Mouse (Mus musculus) natural killer cell, adult 2 months (primary cell): ENCODE results near the gene Vegfc.

Experiments
- DNase-seq, 2 experiments: peaks; one replicate each; pipeline ENCODE4 v3.0.0; 2022; ENCODE audit warnings: low spot score in 2 of 2

The Vegfc gene

DNA sequence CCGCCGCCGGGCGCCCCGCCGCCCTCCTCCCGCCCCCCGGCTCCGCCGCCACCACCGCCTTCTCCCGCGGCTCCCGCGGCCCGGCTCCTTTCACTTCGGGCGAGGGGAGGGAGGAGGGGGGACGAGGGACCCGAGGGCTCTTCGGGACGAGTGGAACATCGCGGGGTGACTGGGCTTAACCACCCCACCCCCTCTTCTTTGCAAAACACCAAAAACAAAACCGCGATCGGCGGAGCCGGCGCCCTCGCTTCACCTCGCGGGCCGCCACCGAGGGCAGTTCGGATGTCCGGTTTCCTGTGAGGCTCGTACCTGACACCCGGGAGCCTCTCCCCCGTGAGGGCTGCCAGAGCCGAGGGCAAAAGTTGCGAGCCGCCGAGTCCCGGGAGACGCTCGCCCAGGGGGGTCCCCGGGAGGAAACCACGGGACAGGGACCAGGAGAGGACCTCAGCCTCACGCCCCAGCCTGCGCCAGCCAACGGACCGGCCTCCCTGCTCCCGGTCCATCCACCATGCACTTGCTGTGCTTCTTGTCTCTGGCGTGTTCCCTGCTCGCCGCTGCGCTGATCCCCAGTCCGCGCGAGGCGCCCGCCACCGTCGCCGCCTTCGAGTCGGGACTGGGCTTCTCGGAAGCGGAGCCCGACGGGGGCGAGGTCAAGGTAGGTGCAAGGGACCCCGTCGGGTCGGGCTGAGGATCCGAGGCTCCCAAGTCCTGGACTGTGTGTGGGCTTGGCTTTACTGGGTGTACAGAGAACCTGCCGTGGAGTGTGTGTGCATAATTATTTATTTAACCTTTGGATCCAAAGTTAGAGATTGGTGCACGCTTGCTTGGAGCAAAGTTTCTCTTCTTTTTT, at the start of gene Vegfc:
Gene Vegfc (plus strand): TSS at position 336 of the 850 bp plus-strand sequence.
- peak; percentile 33 to 46 for DNase-seq

DNA sequence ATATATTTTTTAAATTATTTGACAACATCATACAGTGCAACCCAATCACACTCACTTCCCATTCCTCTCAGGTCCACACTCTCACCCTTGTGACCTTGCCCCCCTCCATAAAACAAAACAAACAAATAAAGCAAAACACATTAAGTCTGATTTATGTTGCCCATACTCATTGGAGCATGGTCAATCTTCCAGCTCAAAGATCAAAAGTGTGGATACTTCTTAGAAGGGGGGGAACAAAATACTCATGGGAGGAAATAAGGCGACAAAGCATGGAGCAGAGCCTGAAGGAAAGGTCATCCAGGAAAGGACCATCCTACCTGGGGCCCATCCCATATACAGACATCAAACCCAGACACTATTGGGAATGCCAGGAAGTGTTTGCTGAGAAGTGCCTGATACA, 42.8 kb upstream of the Vegfc start:
- DNase-seq = no peak

DNA sequence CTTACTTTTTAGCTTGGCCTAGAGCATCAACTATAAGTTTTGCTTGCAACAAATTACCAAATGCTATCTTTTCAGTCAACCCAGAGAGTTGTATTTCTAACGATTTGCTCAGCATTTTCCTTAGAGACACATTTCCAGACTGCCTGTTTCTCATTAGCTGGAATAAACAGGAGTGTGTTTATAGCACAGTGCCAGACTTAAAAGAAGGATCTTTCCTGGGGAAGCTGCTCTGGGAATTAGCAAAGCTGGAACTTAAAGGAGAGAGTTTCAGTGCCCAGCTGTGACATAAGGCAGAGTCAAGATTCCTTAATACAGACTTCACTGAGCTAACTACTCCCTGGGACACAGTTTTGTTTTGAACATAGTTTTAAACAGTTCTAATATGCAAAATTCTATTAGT, 34.8 kb upstream of the Vegfc start:
- DNase-seq = no peak

DNA sequence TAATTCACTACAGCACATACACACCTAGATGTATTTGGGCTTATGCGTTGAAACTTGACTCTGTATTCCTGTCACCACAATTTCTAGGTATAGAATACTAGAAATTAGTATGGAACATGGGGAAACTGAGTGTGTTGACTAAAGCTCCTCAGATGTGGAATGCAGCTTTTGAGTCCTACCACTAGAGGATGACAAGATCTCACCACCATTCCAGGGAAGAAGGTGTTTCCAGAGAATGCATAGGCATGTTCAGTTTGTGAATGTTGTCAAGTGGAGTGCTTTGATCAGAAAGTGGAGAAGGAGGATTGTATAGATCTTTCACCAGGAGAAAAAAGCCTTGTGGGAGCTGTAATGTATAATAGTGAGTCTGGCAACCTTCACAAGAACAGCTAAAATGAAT, 33.9 kb upstream of the Vegfc start:
- DNase-seq = no peak

DNA sequence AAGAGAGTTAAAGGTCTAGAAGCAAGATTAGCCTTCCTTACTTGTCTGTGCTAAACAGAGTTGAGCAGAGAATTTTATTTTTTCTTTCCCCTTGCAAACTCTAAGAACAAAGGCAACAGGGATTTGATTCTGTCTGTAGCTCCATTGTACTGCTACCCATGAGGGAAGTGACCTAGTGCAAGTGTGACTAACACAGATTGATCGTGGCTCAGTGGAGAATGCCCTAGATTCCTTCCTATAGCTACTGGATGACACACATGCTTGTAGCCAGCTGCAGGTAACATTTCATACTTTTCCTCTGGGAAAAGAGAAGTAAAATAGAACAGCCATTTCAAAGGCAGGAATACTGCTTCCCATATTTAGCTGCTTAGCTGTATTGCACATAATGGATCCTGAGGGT, 24.2 kb upstream of the Vegfc start:
- no peak for DNase-seq

DNA sequence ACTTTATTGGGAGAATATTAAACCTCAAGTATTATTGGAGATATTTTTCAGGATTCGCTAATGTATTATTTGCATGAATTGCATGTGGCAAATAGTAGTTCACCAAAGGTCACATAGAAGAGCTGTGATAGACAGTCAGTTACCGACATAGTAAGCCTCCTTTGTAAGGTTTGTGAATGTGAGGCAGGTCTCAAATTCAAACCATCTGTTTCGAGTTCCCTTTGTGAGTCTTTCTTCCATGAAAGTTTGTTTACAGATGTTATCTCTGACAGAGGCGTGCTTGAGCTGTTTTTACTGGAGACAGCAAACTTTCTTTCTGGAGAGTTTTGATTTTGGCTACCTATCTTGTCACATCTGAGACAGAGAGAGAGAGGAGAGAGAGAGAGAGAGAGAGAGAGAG, 11.9 kb upstream of the Vegfc start:
- DNase-seq = no peak

DNA sequence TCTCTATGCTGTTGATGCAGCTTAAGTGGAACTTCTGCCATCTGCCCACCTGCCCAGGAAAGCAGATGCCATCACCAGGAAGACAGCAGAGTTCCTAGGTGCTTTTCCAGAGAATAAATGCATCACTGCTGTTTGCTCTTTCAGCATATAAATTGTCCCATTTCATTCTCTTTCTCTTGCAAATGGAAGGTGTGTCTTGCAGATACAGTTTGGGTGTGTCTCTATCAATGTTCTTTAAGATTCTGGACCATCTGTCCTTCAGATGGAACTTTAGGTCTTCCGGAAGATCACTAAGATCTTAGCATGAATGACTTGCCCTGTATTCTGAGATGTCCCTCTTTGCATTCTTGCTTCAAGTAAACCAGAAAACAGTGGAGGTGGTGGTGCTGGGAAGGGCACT, 1.1 kb upstream of the Vegfc start:
- no peak for DNase-seq

DNA sequence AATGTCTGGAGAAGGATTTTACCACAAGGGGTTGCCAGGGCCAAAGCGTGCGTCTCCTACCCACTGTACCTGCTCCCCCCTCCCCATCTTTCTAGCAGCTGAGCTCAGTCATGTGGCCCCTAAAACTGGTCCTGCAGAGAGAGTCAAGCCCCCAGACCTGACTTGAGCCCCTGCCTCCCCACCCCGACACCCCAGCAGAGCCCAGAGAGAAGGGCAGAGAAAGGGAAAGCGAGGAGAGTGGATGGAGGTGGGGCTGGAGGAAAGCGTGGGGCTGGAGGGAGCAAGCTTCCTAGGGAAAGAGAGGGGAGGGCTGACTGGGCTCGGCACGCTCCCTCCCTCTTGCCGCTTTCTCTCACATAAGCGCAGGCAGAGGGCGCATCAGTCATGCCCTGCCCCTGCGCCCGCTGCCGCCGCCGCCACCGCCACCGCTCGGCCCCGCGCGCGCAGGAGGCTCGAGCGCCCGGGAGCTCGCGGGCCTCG, 575 bp upstream of the Vegfc start:
- DNase-seq = peak; percentile 5 to 9

DNA sequence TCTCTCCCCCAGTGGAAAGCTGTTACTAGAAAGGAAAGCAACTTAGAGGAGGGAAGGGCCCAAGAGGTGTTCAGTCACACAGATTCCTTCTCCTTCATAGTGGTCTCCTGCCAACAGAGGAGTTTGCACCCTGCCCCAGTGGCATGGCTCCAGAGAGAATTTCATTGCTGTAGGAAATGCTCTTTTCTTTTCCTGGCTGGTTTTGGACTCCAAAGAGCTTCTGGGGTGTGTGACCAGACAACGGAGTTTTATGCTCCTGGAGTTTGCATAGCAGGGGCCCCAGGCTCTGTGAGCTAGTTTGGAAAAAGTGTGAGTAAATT, 675 bp downstream of the Vegfc start:
- no peak for DNase-seq

DNA sequence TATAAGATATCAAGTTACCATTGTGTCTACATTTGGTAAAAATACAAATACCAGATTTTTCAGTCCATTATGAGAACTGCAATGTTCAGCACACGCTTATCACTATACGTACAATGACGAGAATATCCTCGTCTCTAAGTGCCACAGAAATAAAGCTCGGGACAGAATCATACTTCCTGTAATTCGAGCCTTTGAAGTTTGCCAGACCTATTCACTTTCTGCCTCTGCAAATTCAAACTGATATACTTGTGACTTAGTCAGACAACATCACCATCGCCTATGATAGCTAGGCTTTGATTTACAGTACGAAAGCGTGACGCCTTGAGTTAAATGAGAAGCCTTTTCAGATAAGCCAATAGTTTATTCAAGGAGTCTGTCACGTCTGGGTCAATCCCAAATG, 1.6 kb downstream of the Vegfc start:
- DNase-seq = no peak

DNA sequence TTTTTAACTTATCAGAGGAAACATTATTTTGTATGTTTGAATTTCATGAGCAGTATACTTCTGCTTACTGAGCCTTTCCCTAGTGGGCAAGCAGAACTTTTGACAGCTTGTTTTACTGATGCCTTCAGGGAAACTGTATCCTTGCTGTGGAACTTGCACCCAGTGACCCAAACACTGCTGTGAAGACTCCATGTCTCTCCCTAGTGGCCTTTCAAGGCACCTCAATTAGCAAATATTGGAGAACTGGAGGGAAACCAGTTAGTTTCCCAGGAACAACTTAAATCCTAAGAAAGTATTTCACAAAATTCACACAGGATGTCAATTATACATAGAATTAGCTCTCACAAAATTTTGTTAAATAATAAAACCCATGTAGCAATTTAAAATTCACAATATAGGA, 2.2 kb downstream of the Vegfc start:
- no peak for DNase-seq

DNA sequence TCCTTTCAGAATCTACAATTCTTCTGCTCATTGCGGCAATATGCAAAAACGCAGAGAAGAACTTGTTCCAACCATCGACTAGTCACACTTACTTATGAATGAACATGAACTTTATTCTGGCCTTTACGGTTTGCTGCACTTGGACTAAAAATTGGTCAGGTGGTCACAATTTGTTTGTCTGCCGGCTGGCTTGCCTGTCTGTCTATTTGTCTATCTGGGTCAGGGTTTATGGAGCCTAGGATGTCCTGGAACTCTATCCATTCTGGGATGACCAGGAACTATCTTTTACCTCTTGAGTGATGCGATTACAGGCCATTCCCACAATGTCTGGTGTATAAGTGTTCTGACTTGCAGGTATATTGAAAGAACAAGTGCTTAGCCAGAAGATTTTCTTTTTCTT, 8.5 kb downstream of the Vegfc start:
- no peak for DNase-seq

DNA sequence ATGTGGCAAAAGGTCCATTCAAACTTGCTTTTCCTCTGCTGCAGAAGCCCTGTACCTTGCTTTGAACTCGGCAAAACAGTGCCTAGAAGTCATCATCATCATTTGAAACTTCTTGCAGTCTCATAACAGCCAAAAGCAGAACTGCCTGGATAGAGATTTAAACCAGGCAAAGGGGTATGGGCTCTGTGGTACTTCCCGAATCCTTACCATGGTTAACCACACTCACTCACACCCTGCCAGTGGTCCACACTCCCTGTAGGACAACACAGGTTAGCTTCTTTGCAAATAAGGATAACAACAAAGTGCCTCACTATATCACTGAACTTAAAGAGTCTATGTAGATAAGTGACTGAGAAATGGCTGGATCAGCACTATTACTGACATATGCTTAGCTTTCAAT, 9.7 kb downstream of the Vegfc start:
- no peak for DNase-seq

DNA sequence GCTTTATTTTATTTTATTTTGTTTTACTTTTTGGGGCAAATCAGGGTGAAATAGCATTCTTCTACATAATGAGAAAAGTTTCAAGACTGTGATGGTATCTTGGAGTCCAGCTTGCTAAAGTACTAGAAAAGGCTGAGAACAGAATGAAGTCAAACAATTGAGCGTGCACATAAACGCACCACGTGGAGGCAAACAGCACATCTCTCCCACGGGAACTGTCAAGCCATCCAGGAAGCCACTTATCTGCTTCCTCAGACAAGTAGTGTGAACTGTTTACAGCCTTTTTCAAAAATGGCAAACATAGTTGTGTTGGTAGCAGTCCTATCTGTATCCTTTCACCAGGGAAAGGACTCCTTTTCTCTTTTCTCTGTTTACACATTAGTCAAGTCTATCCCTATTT, 11.8 kb downstream of the Vegfc start:
- DNase-seq = no peak

DNA sequence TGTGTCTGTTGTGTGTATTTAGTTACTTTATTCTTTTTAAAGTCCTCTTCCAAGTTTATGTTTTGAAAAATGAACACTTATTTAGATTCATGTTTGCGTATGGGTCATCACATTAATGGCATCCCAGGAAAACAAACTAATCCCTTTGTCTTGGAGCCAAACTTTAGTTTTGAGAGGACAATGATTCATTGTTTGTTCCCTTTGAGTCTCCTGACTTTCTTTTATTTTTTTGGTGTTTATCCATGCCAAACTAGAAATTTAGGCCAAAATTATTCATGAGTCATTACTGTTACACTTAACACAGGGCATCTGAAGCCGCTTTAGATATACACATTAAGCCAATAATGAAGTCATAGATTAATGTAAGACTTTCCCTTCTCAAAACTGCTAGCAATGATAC, 12.5 kb downstream of the Vegfc start:
- DNase-seq = no peak

DNA sequence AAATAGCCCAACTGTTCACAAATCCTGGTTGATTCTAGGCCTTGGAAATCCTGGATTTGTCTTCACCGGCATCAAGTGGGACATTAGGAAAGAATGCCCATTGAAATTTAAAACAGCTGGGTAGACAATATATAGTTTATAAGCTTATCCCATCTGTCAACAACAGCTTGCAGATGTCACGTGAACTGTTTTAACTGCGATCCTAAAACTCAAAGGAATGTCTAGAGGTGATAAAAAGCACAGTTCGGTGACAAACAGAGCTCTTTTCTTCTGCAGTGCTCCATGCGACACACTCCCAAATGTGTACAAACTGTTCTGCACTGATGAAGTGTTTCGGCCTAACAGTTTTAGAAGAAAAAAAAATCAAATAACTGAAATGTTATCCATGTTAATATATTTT, 22.7 kb downstream of the Vegfc start:
- DNase-seq = no peak

DNA sequence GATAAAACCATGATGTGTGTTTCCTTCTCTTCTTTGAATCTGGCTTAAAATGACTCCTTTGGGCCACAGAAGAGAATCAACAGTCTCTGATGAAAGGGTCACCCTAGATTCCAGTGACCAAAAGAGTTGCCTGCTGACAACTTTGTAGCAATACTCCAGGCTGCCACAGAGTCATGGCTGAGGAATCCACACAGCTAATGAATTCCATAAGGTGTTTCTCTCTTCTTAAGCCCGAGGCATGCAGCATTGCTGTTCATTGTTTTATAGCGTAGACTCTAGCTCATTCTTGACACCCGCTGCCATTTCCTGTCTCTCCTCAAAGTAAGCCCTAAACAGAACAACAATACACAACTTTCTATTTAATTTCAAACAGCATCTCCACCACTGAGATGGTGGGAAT, 37.2 kb downstream of the Vegfc start:
- DNase-seq = no peak

DNA sequence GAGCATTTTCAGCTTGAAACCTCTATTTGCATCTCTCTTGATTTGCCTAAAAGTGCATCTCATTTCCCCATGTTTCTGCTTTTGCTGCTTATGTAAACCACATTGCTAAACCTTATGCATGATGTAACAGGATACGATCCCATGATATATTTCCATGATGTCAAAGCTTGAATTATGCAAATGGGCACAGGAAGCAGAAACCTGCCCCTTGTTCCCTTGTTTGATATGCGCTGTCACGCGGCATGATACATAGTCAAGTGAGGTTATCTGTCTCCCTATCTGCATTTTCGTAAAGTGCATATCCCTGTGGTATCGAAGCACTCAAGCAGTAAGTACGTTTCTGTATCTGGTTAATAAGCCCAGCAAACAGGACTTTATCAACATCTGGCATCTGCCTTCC, 42.7 kb downstream of the Vegfc start:
- no peak for DNase-seq

DNA sequence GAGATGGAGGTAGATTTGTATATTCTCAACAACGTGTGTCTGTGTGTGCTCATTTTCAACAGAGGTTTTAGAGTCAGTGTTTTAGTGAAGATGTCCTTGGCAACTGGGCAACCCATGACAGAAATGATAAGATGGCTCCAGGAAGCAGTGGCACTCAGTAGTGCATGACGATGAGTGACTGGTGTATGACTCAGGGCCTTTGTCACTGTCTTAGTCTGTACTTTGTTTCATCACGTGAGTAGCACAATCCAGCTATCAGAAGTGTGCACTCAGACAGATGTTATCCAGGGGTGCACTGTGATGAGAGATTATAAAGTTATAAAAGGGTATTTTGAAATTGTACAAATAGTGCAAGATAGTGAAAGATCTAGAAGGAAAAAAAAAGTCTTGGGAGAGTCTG, 44.5 kb downstream of the Vegfc start:
- no peak for DNase-seq

DNA sequence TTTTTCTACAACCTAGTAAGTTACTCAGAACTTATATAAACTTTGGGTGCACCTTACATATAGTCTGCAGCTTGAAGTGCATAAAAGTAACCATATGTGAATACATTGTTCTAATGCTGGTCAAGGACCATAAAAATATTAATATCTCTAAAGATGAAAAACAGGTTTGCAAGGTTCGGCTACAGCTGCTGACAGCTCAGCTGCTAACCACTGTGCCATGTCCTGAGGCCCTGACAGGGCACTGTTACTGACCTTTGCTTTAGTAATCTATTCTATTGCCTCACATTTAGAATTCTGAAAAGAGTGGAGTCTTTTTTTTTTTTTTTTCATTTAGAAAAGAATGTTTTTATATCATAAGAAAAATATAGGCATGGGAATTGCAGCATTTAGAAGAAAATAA, 44.9 kb downstream of the Vegfc start:
- no peak for DNase-seq

DNA sequence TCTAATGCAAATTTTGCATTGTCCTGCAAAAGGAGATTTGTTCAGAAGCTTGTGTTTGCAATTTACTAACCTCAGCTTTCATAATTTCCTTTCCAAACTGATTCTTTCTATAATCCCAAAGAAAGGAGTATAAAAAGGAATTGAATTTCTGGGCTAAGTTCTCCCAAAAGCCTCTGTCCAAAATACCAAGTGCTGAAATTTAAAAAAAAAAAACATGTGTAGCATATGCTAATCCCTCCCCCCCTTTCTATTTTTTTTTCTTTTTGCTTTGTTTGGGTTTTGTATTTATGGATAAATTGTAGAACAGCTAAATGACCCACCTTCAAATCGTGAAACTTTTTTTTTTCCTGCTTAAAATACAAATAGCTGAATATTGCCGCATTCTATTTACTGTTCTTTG, 53.2 kb downstream of the Vegfc start:
- no peak for DNase-seq

DNA sequence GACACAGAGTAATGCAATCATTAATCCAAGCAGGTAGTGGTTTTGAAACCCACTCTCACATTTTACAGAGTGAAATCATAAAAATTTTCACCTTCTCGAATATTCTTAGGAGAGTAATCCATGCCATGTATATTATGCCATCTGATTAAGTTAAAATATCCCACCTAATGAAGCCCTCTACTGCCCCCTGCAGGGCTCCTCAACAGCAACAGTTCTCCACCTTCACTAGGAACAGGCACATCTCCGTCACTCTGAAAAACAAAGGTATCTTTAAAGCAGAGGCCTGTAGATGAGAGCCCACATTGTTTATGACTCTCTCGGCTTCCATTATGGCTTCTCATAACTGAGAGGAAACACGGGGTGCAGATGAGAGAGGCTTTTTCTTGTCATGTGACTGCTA, 75.8 kb downstream of the Vegfc start:
- peak; percentile 4 to 24 for DNase-seq

DNA sequence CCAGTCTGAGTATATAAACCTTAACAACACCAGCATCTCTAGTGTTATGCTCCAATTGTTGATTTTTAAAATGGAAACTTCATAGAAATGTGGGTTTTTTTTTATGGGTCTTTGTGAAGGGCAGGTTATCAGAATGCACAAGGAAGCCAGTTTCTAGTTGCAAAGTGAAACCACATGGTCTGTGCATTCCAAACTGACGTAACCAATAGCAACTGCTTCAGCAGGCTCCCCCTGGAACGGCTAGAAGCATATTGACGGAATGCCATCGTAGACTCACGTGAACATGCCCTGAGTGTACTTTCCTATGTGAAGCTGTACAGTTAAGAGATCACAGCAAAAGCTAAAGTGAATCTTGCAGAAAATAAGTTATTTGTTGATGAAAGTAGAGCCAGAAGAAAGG, 86.1 kb downstream of the Vegfc start:
- DNase-seq = peak in 1 of 2 experiments; percentile 1

DNA sequence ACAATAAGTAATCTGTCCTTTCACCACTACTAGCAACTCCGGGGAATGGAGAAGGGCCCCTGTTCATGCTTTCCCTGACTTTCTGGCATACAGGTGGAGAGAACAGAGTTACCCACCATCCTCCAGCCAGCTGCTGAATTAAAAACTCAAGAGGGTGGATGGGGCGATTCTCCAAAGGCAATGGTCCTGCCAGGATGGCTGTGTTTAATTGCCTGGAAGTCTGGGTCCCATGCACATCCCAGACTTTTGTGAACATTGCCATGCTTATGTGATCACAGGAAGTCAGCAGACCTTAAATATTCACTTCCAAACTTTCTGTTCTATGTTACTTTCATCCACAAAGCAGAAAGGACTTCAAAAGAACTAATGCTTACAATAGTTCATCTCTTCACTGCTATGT, 107.9 kb downstream of the Vegfc start:
- DNase-seq = no peak
